Mouse (Mus musculus): ENCODE measurements around the gene Fbxl22. TPM values are rescaled to one million over a fixed set of nuclear protein-coding genes. Genes with fewer than 3 reads are reported as not detected.

Gene Fbxl22
- polyA plus RNA-seq, 1 experiment from 2014 or later: 30.8 TPM

DNA sequence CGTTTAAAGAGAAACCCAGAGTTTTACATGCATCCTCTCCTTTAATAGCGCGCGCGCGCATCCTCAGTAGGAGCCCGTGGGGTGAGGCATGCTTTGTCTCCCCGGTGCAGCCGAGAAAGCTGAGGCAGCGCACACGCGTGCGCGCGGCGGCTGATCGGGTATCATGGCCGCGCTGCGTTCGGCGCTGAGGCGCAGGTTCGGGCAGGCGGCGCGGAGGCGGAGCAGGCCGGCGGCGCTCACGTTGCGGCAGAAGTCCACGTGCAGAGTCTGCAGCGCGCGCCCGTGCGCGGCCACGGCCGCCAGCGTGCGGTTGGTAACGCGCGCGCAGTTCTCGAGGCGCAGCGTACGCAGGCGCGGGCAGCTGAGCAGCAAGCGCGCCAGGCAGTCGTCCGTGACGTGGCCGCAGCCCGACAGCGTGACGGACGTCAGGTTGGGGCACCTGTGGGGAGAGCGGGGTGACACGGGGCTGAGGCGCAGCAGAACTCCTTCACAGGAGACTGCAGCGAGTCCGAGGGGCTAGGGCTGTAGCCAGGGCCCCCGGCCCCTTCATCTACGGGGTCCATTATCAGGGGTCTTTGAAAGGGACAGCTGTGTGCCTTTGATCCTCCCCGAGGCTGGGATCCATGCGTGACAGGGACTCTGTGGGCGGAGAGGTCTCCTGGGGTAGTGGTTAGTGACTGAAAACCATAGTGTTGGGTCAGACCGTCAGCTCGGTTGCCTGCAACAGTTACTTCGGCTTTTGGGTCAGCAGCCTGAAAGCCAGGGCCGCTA is 2.6 kb downstream of the Fbxl22 start:
- Histone ChIP-seq H3K4me2 (replicated peaks; ENCODE audit: low read depth) (peak overlapping the region; percentile 98), H3K4me3 (ENCODE audit: low read depth, low read length) (peak overlapping the region; percentile 66), H3K9ac (ENCODE audit: low read length) (peak overlapping the region; percentile 83), H3K4me1 (replicated peaks; ENCODE audit: control insufficient read depth, insufficient read depth) (peaks cover 4% of the 10 kb centered on the region; the same call in 1 of the 2 replicates), H3K36me3 (ENCODE audit: control insufficient read depth, insufficient read depth, low read length) (peaks cover 15% of the 10 kb centered on the region), H3K9me3 (ENCODE audit: control insufficient read depth, low read length) (no peaks in the 10 kb centered on the region), H3K27me3 (ENCODE audit: control insufficient read depth, insufficient read depth, low read length) (no peaks in the 10 kb centered on the region), H3K27ac (replicated peaks) (peak overlapping the region; percentile 98)
- DNase-seq (ENCODE audit: low spot score): peak; percentile 95
- 1% methylated on average over 78 of the region's 78 CpGs for WGBS
- peak; percentile 88 for ATAC-seq (ENCODE audit: low FRiP score, low TSS enrichment)
- TF ChIP-seq CTCF (IDR thresholded peaks at IDR 0.05; ENCODE audit: low read depth): no peak
- TF ChIP-seq EP300 (optimal IDR thresholded peaks at IDR 0.05): no peak

DNA sequence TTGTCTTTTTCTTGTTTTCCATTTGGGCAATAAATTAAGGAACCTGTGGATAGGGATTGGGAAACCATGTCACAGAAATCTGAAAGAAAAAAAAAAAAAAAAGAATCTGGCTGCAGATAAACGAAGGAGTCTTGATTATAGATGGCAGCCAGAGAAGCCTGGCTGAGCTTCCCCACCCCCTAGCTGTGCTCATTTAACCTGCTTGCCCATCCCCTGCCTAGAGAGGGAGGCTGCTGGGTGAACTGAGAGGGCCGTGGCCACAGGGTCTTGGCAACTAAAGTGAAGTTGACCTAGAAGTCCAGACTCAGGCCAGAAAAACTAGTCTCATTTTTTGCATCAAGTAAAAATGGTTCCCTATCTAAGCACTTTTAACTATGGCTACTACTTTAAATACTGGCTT is 3.4 kb downstream of the Fbxl22 start:
- peaks cover 12% of the 10 kb centered on the region; the same call in 1 of the 2 replicates for H3K36me3 ChIP-seq (ENCODE audit: control insufficient read depth, insufficient read depth, low read length)
- H3K4me3 ChIP-seq (ENCODE audit: low read depth, low read length): peak overlapping the region; percentile 66
- TF ChIP-seq EP300 (optimal IDR thresholded peaks at IDR 0.05) (no peak), CTCF (IDR thresholded peaks at IDR 0.05; ENCODE audit: low read depth) (no peak)
- 3% methylated on average over 2 of the region's 2 CpGs for WGBS
- no peaks in the 10 kb centered on the region for H3K9me3 ChIP-seq (ENCODE audit: control insufficient read depth, low read length)
- ATAC-seq (ENCODE audit: low FRiP score, low TSS enrichment): no peak
- peak overlapping the region; percentile 41; the same call in 1 of the 2 replicates for H3K9ac ChIP-seq (ENCODE audit: low read length)
- H3K27ac ChIP-seq (replicated peaks): peak overlapping the region; percentile 98
- DNase-seq (ENCODE audit: low spot score): peak; percentile 23
- H3K4me1 ChIP-seq (replicated peaks; ENCODE audit: control insufficient read depth, insufficient read depth): peaks cover 4% of the 10 kb centered on the region; the same call in 1 of the 2 replicates
- no peaks in the 10 kb centered on the region for H3K27me3 ChIP-seq (ENCODE audit: control insufficient read depth, insufficient read depth, low read length)
- H3K4me2 ChIP-seq (replicated peaks; ENCODE audit: low read depth): peak overlapping the region; percentile 98

DNA sequence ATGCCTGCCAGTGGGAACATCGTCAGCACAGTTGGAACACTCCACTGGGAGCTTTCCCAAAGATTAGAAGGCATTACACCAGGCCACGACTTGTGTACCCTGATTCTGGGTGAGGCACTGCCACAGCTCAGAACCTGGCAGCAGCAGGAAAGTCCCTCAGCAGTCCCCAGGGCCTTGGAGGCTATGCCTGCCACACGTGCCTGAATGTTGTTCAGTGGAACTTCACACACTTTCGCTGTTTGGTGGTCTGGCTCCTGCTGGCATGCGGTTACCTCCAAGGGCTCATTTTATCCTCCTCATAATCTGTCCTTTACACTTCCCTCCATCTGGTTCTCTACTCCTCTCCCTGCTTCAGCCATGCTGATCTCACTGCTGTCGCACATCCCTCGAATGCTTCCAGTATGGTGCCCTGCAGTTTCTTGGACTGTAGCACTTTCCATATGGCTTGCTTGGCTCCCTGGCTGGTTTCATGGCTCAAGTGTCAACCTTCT is 4.0 kb downstream of the Fbxl22 start:
- Histone ChIP-seq H3K36me3 (ENCODE audit: control insufficient read depth, insufficient read depth, low read length) (peaks cover 11% of the 10 kb centered on the region; the same call in 1 of the 2 replicates), H3K4me1 (replicated peaks; ENCODE audit: control insufficient read depth, insufficient read depth) (peaks cover 4% of the 10 kb centered on the region; the same call in 1 of the 2 replicates), H3K9ac (ENCODE audit: low read length) (no peak overlapping the region), H3K27me3 (ENCODE audit: control insufficient read depth, insufficient read depth, low read length) (no peaks in the 10 kb centered on the region), H3K4me2 (replicated peaks; ENCODE audit: low read depth) (no peak overlapping the region), H3K27ac (replicated peaks) (peak overlapping the region; percentile 98), H3K9me3 (ENCODE audit: control insufficient read depth, low read length) (no peaks in the 10 kb centered on the region), H3K4me3 (ENCODE audit: low read depth, low read length) (no peak overlapping the region)
- DNase-seq (ENCODE audit: low spot score) (peak; percentile 33), ATAC-seq (ENCODE audit: low FRiP score, low TSS enrichment) (no peak)
- no peak for TF ChIP-seq EP300 (optimal IDR thresholded peaks at IDR 0.05)
- no peak for TF ChIP-seq CTCF (IDR thresholded peaks at IDR 0.05; ENCODE audit: low read depth)
- WGBS: 63% methylated on average over 7 of the region's 7 CpGs

DNA sequence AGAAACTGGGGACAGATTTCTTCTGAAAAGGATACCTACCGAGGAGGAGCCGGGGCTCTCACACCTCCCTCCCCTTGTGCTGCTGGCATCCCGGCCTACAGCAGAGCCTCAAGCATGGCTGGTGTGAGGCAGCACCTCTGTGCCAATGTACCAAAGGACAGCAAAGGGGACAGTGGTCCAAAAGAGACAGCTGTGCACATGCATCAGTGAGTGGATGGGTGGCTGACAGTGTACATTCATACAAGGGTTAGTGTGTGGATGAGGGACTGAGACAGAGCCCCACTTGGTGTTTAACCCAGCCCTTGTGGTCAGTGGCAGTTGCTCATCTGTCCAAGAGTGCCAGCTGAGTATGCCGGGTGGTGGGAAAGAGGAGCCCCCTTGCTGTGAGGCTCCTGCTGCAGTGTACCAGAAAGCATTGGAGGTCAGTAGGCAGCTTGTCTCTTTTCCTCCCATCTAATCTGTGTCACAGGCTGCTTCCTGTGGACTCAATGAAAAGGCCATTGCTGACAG is 5.4 kb downstream of the Fbxl22 start:
- Histone ChIP-seq H3K36me3 (ENCODE audit: control insufficient read depth, insufficient read depth, low read length) (peaks cover 14% of the 10 kb centered on the region; the same call in 1 of the 2 replicates), H3K9ac (ENCODE audit: low read length) (no peak overlapping the region), H3K9me3 (ENCODE audit: control insufficient read depth, low read length) (no peaks in the 10 kb centered on the region), H3K27ac (replicated peaks) (no peak overlapping the region), H3K4me2 (replicated peaks; ENCODE audit: low read depth) (no peak overlapping the region), H3K4me1 (replicated peaks; ENCODE audit: control insufficient read depth, insufficient read depth) (peaks cover 2% of the 10 kb centered on the region; the same call in 1 of the 2 replicates), H3K27me3 (ENCODE audit: control insufficient read depth, insufficient read depth, low read length) (no peaks in the 10 kb centered on the region), H3K4me3 (ENCODE audit: low read depth, low read length) (no peak overlapping the region)
- WGBS: 82% methylated on average over 4 of the region's 4 CpGs
- DNase-seq (ENCODE audit: low spot score) (no peak), ATAC-seq (ENCODE audit: low FRiP score, low TSS enrichment) (no peak)
- TF ChIP-seq EP300 (optimal IDR thresholded peaks at IDR 0.05) (no peak), CTCF (IDR thresholded peaks at IDR 0.05; ENCODE audit: low read depth) (no peak)

DNA sequence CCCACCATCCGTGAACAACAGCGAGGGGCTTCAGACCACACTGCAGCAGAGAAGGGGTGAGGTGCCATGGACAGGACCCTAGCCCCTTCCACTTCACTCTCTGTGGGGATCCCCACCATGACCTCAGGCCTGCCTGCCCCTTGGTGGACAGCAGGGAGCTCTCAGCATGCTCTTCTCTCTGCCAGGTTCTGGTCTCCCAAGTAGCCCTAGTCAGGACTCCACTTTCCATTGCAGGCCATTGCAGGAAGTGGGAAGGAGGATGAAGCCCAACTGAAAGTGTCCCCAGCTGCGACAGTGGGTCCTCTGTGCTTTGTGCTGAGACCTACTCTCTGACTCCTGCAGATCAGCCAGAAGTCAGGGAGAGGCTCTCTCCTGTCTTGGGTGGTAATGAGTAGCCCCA is 6.7 kb downstream of the Fbxl22 start:
- ATAC-seq (ENCODE audit: low FRiP score, low TSS enrichment) (no peak), DNase-seq (ENCODE audit: low spot score) (no peak)
- Histone ChIP-seq H3K4me3 (ENCODE audit: low read depth, low read length) (no peak overlapping the region), H3K27ac (replicated peaks) (no peak overlapping the region), H3K27me3 (ENCODE audit: control insufficient read depth, insufficient read depth, low read length) (no peaks in the 10 kb centered on the region), H3K9ac (ENCODE audit: low read length) (no peak overlapping the region), H3K36me3 (ENCODE audit: control insufficient read depth, insufficient read depth, low read length) (peaks cover 14% of the 10 kb centered on the region; the same call in 1 of the 2 replicates), H3K9me3 (ENCODE audit: control insufficient read depth, low read length) (no peaks in the 10 kb centered on the region), H3K4me1 (replicated peaks; ENCODE audit: control insufficient read depth, insufficient read depth) (no peaks in the 10 kb centered on the region; the same call in 1 of the 2 replicates), H3K4me2 (replicated peaks; ENCODE audit: low read depth) (no peak overlapping the region)
- TF ChIP-seq EP300 (optimal IDR thresholded peaks at IDR 0.05) (no peak), CTCF (IDR thresholded peaks at IDR 0.05; ENCODE audit: low read depth) (no peak)
- WGBS: 78% methylated on average over 3 of the region's 3 CpGs

DNA sequence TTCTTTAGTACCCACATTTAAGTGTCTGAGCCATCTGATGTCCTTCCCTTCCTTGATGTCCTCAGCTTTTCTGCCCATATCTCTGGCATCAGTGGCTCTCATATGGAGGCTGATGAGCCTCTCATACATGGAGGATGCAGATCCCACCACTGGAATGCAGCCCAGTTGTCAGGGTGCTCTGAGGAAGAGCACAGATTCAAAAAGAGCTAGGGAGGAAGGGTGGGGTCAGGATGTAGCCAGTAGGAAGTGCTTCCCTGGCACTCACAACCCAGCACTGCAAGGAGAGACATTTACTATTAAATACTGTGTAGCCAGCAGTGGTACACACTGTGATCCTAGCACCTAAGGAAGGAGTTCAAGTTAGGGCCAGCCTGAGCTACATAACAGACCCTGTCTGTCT is 8.0 kb downstream of the Fbxl22 start:
- H3K9me3 ChIP-seq (ENCODE audit: control insufficient read depth, low read length): no peaks in the 10 kb centered on the region
- no peak for ATAC-seq (ENCODE audit: low FRiP score, low TSS enrichment)
- peaks cover 18% of the 10 kb centered on the region for H3K36me3 ChIP-seq (ENCODE audit: control insufficient read depth, insufficient read depth, low read length)
- H3K4me1 ChIP-seq (replicated peaks; ENCODE audit: control insufficient read depth, insufficient read depth): no peaks in the 10 kb centered on the region; the same call in 1 of the 2 replicates
- DNase-seq (ENCODE audit: low spot score): no peak
- no peaks in the 10 kb centered on the region for H3K27me3 ChIP-seq (ENCODE audit: control insufficient read depth, insufficient read depth, low read length)
- no peak overlapping the region for H3K9ac ChIP-seq (ENCODE audit: low read length)
- H3K4me3 ChIP-seq (ENCODE audit: low read depth, low read length): no peak overlapping the region
- H3K4me2 ChIP-seq (replicated peaks; ENCODE audit: low read depth): no peak overlapping the region
- no peak overlapping the region for H3K27ac ChIP-seq (replicated peaks)
- TF ChIP-seq CTCF (IDR thresholded peaks at IDR 0.05; ENCODE audit: low read depth) (no peak), EP300 (optimal IDR thresholded peaks at IDR 0.05) (no peak)
